Mouse (Mus musculus) hindbrain, embryonic 11.5 days (tissue): ENCODE results near the gene Numbl. TPM values are rescaled to one million over a fixed set of nuclear protein-coding genes. Genes with fewer than 3 reads are reported as not detected.
"Not testable (repeated sequence)": the region's sequence is repeated elsewhere in the genome, so short reads cannot be mapped to it uniquely, and the experiment has no call there.

Source experiments
- ATAC-seq: fragments of 200-750 bp; cut with Nextera tagmentation; 2 replicates; pipeline ENCODE4 v1.8.0; 2017; ENCODE audit warnings: mild to moderate bottlenecking, moderate TSS enrichment, moderate library complexity; ENCODE audit not compliant: low FRiP score
- DNase-seq: peaks from one replicate; pipeline ENCODE4 v3.0.0-alpha.2; 2015; ENCODE audit warnings: low spot score
- H3K27ac ChIP-seq: fragments of 300-500 bp; sonication (generic); 2 replicates; pipeline ENCODE4 v1.5.1; 2014; ENCODE audit warnings: mild to moderate bottlenecking, low read depth, low read length
- H3K27me3 ChIP-seq: fragments of 300-500 bp; sonication (generic); 2 replicates; pipeline ENCODE4 v1.6.1; 2014; ENCODE audit warnings: mild to moderate bottlenecking, low read length, moderate library complexity, mixed read lengths; ENCODE audit not compliant: control insufficient read depth, insufficient read depth
- H3K36me3 ChIP-seq: fragments of 300-500 bp; sonication (generic); 2 replicates; pipeline ENCODE4 v1.6.1; 2014; ENCODE audit warnings: mild to moderate bottlenecking, low read length, moderate library complexity, mixed read lengths; ENCODE audit not compliant: control insufficient read depth, insufficient read depth
- H3K4me1 ChIP-seq: fragments of 300-500 bp; sonication (generic); replicated peaks from 2 replicates; pipeline ENCODE4 v1.6.1; 2014; ENCODE audit warnings: low read length, mixed read lengths; ENCODE audit not compliant: control insufficient read depth, insufficient read depth
- H3K4me2 ChIP-seq: fragments of 300-500 bp; sonication (generic); replicated peaks from 2 replicates; pipeline ENCODE4 v1.6.1; 2014; ENCODE audit warnings: mild to moderate bottlenecking, low read depth, low read length
- H3K4me3 ChIP-seq: fragments of 300-500 bp; sonication (generic); 2 replicates; pipeline ENCODE4 v1.5.1; 2014; ENCODE audit warnings: low read depth, low read length
- H3K9ac ChIP-seq: fragments of 300-500 bp; sonication (generic); 2 replicates; pipeline ENCODE4 v1.6.1; 2014; ENCODE audit warnings: low read depth, low read length
- H3K9me3 ChIP-seq: fragments of 300-500 bp; sonication (generic); 2 replicates; pipeline ENCODE4 v1.6.1; 2016; ENCODE audit warnings: low read length; ENCODE audit not compliant: control insufficient read depth
- WGBS: fragments of 180-500 bp; shearing (Covaris S2); extraction: QIAGEN DNeasy Blood & Tissue Kit; methylation state at CpG from one replicate; pipeline ENCODE4 v1.1.7; 2014; 5-methylcytosine and 5-hydroxymethylcytosine counted together
- polyA plus RNA-seq: library from polyadenylated mRNA; unstranded; fragments of >200 nt; fragmentation: Nextera tagmentation; extraction: Ambion mirVana; gene quantifications from 2 replicates; pipeline ENCODE4 v1.2.1, GENCODE M21; 2014

Gene Numbl
- polyA plus RNA-seq, 1 experiment from 2014 or later, result 22.7 TPM

DNA sequence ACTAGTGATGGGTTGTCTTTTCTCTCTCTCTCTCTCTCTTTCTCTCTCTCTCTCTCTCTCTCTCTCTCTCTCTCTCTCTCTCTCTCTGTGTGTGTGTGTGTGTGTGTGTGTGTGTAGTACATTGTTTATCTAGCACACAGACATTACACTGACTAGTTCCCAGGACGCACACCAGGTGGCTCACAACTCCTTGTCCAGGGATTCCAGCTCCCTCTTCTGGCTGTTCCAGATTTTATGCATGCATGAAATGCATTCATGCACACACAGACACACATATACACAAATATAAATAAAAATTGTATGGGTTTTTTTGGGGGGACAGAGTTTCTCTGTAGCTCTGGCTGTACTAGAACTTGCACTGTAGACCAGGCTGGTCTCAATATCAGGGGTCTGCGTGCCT lies 20.7 kb upstream of the Numbl start:
- Histone ChIP-seq H3K9me3 (no peaks in the 10 kb centered on the region), H3K27ac (no peak overlapping the region), H3K27me3 (no peaks in the 10 kb centered on the region), H3K9ac (no peak overlapping the region), H3K4me1 (peaks cover 3% of the 10 kb centered on the region; the same call in 1 of the 2 replicates), H3K4me3 (no peak overlapping the region), H3K4me2 (no peak overlapping the region), H3K36me3 (no peaks in the 10 kb centered on the region)
- DNase-seq (no peak), ATAC-seq (no peak)
- WGBS, result 84% methylated on average over 2 of the region's 2 CpGs

DNA sequence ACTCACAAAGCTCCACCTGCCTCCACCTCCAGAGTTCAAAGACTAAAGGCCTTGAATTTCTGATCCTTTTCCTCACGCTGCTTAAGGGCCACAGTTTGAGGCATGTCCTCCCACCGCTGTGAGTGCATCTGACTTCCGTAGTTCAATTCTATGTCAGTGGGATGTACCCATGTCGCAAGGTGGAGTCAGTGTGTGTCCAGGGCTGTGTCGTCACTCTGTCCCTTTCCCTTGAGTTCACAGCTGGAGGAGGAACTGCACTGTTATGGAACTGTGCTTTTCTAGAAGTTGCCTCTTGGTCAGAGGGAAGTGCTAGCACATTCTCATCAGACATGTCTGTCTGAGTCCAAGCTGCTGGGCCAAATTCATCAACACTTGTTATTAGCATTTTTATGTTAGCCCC lies 19.7 kb upstream of the Numbl start:
- ATAC-seq (no peak), DNase-seq (no peak)
- H3K9ac ChIP-seq, result no peak overlapping the region
- no peaks in the 10 kb centered on the region for H3K9me3 ChIP-seq
- H3K27me3 ChIP-seq, result no peaks in the 10 kb centered on the region
- peaks cover under 1% of the 10 kb centered on the region; the same call in 1 of the 2 replicates for H3K4me1 ChIP-seq
- no peak overlapping the region for H3K4me3 ChIP-seq
- WGBS, result 88% methylated on average over 5 of the region's 5 CpGs
- no peak overlapping the region for H3K27ac ChIP-seq
- peaks cover 3% of the 10 kb centered on the region; the same call in 1 of the 2 replicates for H3K36me3 ChIP-seq
- no peak overlapping the region for H3K4me2 ChIP-seq

DNA sequence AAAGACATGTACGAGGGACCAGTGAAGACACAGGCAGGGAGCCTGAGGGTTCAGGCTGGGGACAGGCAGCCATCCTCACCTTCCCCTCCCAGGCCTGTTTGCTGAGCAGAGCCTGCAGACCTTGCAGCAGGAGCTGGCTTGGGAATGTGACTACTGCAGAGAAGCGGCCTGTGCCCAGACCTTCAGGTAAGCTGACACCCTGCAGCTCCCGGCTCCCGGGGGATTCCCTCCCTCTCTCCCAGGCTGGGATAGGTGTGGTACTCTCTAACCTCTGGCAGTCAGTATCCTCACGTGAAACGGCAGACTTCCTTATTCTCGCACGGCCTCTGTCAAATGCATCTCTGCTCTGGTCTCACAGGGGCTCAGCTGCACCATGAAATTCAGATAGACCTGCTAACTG lies 15.0 kb upstream of the Numbl start:
- H3K9me3 ChIP-seq, result no peaks in the 10 kb centered on the region
- H3K4me2 ChIP-seq, result no peak overlapping the region
- no peak overlapping the region for H3K9ac ChIP-seq
- 65% methylated on average over 8 of the region's 8 CpGs for WGBS
- no peak for DNase-seq
- H3K27me3 ChIP-seq, result no peaks in the 10 kb centered on the region
- H3K4me3 ChIP-seq, result no peak overlapping the region
- H3K27ac ChIP-seq, result no peak overlapping the region
- ATAC-seq, result no peak
- no peaks in the 10 kb centered on the region for H3K4me1 ChIP-seq
- H3K36me3 ChIP-seq, result peaks cover 4% of the 10 kb centered on the region; the same call in 1 of the 2 replicates

DNA sequence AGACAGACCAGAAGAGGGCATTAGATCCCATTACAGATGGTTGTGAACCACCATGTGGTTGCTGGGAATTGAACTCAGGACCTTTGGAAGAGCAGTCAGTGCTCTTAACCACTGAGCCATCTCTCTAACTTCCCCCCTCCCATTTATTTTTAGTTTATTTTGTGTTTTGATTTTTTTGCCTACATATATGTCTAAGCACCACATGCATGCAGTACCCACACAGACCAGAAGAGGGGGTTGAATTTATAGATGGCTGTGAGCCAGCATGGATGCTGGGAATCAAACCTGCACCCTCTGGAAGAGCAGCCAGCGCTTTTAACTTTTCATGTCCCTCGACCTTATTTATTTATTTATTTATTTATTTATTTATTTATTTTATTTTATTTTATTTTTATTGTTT lies 14.1 kb upstream of the Numbl start:
- not testable (repeated sequence) for ATAC-seq, H3K36me3 ChIP-seq, H3K4me1 ChIP-seq, H3K27me3 ChIP-seq, H3K27ac ChIP-seq, H3K4me3 ChIP-seq, H3K9ac ChIP-seq, H3K4me2 ChIP-seq, H3K9me3 ChIP-seq
- WGBS, result 89% methylated on average over 2 of the region's 2 CpGs
- peak; percentile 45 for DNase-seq

DNA sequence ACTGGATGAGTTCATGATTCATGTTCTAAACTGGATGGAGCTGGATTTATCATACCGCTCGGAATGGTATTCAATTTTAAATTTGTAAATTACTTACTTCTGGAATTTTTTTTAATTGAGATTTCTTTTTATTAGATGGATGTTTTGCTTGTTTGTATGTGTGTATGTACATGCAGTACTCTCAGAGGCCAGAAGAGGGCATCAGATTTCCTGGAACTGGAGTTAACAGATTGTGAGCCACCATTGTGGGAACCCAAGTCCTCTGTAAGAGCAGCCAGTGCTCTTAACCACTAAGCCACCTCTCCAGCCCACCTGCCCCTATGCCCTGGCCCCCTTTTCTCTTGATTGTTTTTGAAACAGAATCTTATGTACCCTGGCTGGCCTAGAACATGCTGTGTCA lies 9.1 kb upstream of the Numbl start:
- no peak overlapping the region for H3K4me3 ChIP-seq
- DNase-seq (peak; percentile 43), ATAC-seq (no peak)
- no peaks in the 10 kb centered on the region for H3K4me1 ChIP-seq
- no peaks in the 10 kb centered on the region for H3K27me3 ChIP-seq
- no peak overlapping the region for H3K27ac ChIP-seq
- H3K9ac ChIP-seq, result no peak overlapping the region
- WGBS, result 90% methylated on average over 2 of the region's 2 CpGs
- H3K4me2 ChIP-seq, result no peak overlapping the region
- H3K36me3 ChIP-seq, result no peaks in the 10 kb centered on the region
- H3K9me3 ChIP-seq, result no peaks in the 10 kb centered on the region

DNA sequence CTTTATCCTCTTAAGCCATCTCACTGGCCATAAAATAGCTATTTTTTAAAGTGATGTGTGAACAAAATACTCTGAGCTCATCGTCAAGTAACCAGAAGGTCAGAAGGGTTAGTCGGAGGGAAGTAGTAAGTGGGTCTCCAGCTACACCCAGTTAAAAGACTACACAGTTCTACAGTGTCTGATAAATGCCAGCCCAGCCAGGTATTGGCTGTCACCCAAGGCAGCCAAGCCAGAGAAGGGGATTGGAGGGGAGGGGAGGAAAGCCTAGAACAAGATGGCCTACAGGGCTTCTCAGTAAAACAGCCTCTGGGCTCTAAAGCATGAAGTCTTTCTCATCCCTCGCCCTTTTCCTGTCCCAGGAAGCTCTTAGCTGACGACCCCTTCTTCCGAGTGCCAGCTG lies 8.3 kb upstream of the Numbl start:
- no peak for ATAC-seq
- 89% methylated on average over 5 of the region's 5 CpGs for WGBS

DNA sequence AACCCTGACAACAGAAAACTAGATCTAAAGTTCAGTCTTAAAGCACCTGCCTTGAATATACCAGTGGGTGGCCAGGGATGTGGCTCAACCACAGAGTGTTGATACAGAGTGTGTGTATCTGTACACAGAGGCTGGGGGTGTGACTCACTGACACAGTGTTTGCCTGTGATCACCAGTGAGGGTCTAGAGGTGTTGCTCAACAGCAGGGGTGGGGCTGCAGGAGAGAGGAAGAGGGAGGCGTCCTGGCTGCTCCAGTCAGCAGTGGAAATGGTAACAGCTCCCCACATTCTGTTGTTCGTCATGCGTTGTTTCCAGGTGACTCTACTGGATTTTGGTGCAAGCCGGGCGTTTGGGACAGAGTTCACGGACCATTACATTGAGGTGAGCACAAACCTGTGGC lies 6.3 kb upstream of the Numbl start:
- Histone ChIP-seq H3K27ac (no peak overlapping the region), H3K9me3 (no peaks in the 10 kb centered on the region), H3K36me3 (no peaks in the 10 kb centered on the region), H3K9ac (no peak overlapping the region), H3K27me3 (no peaks in the 10 kb centered on the region), H3K4me2 (no peak overlapping the region), H3K4me3 (no peak overlapping the region), H3K4me1 (no peaks in the 10 kb centered on the region)
- WGBS, result 90% methylated on average over 6 of the region's 6 CpGs
- ATAC-seq, result no peak
- no peak for DNase-seq

More for the DNA sequence above, 8.3 kb upstream of the Numbl start:
- H3K27me3 ChIP-seq, result no peaks in the 10 kb centered on the region
- no peaks in the 10 kb centered on the region for H3K36me3 ChIP-seq
- H3K9ac ChIP-seq, result no peak overlapping the region
- H3K4me2 ChIP-seq, result no peak overlapping the region
- no peak overlapping the region for H3K27ac ChIP-seq
- no peaks in the 10 kb centered on the region for H3K4me1 ChIP-seq
- no peak overlapping the region for H3K4me3 ChIP-seq
- no peaks in the 10 kb centered on the region for H3K9me3 ChIP-seq
- no peak for DNase-seq

DNA sequence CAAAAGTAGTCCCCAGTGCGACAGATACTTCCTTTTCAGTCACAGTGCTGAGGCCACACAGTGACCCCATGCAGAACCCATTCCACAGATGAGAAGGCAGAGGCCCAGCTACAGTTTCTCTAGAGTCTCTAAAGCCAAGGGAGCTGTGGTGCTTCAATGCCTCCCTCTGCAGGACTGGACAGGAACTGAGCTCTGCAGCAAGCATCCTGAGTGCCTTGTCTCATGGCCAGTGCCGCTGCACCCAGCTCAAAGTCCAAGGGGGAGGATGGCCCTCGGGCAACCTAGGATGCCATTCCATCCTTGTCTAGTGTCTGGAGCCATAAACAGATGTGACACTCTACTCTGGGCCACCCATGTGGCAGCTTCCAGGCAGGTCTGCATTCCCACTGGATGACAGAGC lies 2.5 kb upstream of the Numbl start:
- WGBS, result 81% methylated on average over 3 of the region's 3 CpGs
- no peaks in the 10 kb centered on the region for H3K27me3 ChIP-seq
- H3K4me1 ChIP-seq, result peaks cover 13% of the 10 kb centered on the region
- no peak overlapping the region for H3K4me2 ChIP-seq
- no peaks in the 10 kb centered on the region for H3K36me3 ChIP-seq
- ATAC-seq (no peak), DNase-seq (peak; percentile 15)
- no peak overlapping the region for H3K4me3 ChIP-seq
- H3K27ac ChIP-seq, result no peak overlapping the region
- H3K9ac ChIP-seq, result no peak overlapping the region
- no peaks in the 10 kb centered on the region for H3K9me3 ChIP-seq

DNA sequence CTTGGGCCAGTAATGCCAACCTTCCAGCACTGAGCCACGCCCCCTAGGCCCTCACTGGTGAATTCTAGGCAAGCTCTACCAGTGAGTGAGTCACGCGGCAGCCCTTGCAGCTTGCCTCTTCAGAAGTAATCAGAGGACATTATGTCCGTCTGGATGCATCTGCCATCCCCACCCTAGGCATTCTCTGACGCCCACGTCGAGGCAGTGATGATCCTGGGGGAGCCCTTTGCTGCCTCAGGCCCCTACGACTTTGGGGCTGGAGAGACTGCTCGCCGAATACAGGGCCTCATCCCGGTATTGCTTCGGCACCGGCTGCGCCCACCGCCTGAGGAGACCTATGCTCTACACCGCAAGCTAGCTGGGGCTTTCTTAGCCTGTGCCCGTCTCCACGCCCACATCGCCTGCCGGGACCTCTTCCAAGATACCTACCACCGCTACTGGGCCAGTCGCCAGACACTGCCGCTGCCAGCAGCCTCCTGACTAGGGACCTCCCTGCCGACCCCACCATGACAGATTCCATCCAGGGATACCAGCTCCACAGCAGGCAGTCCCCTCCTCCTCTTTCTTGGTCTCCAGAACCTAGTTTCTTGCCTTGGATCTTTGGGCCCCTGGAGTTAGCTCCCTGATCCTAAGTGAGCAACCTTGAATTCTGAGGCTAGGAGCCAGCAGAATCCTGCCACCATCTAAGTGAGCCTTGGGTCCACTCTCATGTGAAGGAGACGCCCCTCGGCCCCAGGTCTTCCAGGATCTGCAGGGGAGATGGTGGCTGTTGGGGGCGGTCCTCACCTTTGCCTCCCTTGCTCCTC lies 984 bp upstream of the Numbl start:
- Histone ChIP-seq H3K27me3 (no peaks in the 10 kb centered on the region), H3K27ac (peak overlapping the region; percentile 79), H3K4me2 (peak overlapping the region; percentile 77), H3K4me3 (peak overlapping the region; percentile 21), H3K9ac (peak overlapping the region; percentile 44; the same call in 1 of the 2 replicates), H3K36me3 (no peaks in the 10 kb centered on the region), H3K9me3 (no peaks in the 10 kb centered on the region), H3K4me1 (peaks cover 13% of the 10 kb centered on the region)
- no peak for ATAC-seq
- peak; percentile 55 for DNase-seq
- 14% methylated on average over 27 of the region's 27 CpGs for WGBS
